In the genomic region with DNA sequence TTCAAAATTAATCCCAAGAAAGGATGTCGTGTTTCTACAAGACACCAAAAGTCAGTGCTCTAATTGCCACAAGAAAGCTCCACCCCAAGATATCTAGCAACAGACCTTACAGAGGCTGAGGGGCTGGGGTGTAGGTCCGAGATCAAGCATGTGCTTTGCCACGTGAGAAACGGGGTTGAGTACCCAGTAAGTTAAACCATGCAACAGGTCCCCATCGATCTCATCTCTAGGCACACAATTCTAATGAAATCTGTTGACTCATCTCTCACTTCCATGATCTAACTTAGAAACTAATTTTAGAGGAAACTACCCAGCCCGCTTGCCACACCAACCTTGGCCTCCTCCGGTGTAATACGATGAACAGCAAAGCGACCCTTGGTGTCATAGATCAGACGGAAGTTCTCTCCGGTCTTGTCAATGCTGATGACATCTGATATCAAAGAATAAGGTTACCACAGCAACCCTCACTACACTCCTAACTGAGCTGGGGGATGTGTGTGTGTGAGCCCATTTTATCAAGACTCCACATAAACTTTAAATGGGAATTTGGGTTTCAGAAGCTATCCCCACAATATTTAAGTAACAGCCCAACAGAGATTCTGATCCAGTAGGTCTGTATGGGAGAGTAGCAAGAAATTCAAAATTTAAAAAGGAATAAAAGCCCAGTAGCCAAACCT, we compare ENCODE assay signal across 8 mouse cellular contexts. TPM values are rescaled to one million over a fixed set of nuclear protein-coding genes. Genes with fewer than 3 reads are reported as not detected.
DNase-seq lines count a peak whose midpoint lies in the region; ATAC-seq and TF ChIP-seq lines count a peak whose summit lies in the region.

No protein-coding gene starts in this region.

- no peak for TF ChIP-seq CTCF in lung, postnatal 0 days (IDR thresholded peaks at IDR 0.05)
- no peak for TF ChIP-seq CTCF in stomach, postnatal 0 days (IDR thresholded peaks at IDR 0.05; ENCODE audit: low read depth)

- H3K36me3 ChIP-seq in lung, postnatal 0 days (ENCODE audit: insufficient read depth, low read length) = no peaks in the 10 kb centered on the region
- peaks cover 33% of the 10 kb centered on the region for H3K36me3 ChIP-seq in forebrain, embryonic 13.5 days (ENCODE audit: poor library complexity, severe bottlenecking)
- H3K36me3 ChIP-seq in liver, embryonic 13.5 days = peaks cover 45% of the 10 kb centered on the region
- no peaks in the 10 kb centered on the region for H3K36me3 ChIP-seq in stomach, postnatal 0 days (ENCODE audit: control insufficient read depth, insufficient read depth, low read length)

- no peak for DNase-seq in lung, postnatal 0 days (ENCODE audit: low spot score)
- no peak for DNase-seq in lung, postnatal 14 days
- no peak for DNase-seq in liver, embryonic 13.5 days
- DNase-seq in stomach, postnatal 0 days (ENCODE audit: low spot score) = no peak
- DNase-seq in urinary bladder, postnatal 36 days (ENCODE audit: low spot score in 2 of 2) = no peak
- DNase-seq in layer of hippocampus, adult 18-20 months (ENCODE audit: low spot score in 2 of 2) = no peak
- DNase-seq in kidney, adult 18-20 months = no peak

- peak overlapping the region; percentile 51; the same call in 1 of the 2 replicates for H3K4me2 ChIP-seq in lung, postnatal 0 days (replicated peaks; ENCODE audit: low read depth, low read length)
- peak overlapping the region; percentile 65 for H3K4me2 ChIP-seq in forebrain, embryonic 13.5 days
- H3K4me2 ChIP-seq in liver, embryonic 13.5 days = peak overlapping the region; percentile 69
- peak overlapping the region; percentile 53 for H3K4me2 ChIP-seq in stomach, postnatal 0 days (replicated peaks; ENCODE audit: low read depth)

- TF ChIP-seq EP300 in lung, postnatal 0 days (IDR thresholded peaks at IDR 0.05) = no peak
- TF ChIP-seq EP300 in stomach, postnatal 0 days (optimal IDR thresholded peaks at IDR 0.05) = no peak

- no peak overlapping the region for H3K27ac ChIP-seq in lung, postnatal 0 days (ENCODE audit: low read length)
- H3K27ac ChIP-seq in forebrain, embryonic 13.5 days = no peak overlapping the region
- H3K27ac ChIP-seq in liver, embryonic 13.5 days = peak overlapping the region; percentile 79
- no peak overlapping the region for H3K27ac ChIP-seq in stomach, postnatal 0 days (replicated peaks)

- no peak overlapping the region; the same call in 1 of the 2 replicates for H3K4me3 ChIP-seq in lung, postnatal 0 days (ENCODE audit: low read depth, low read length)
- peak overlapping the region; percentile 57 for H3K4me3 ChIP-seq in forebrain, embryonic 13.5 days
- peak overlapping the region; percentile 68 for H3K4me3 ChIP-seq in liver, embryonic 13.5 days (replicated peaks)
- H3K4me3 ChIP-seq in stomach, postnatal 0 days (ENCODE audit: low read depth, low read length) = no peak overlapping the region

- ATAC-seq in lung, postnatal 0 days = no peak
- no peak for ATAC-seq in forebrain, embryonic 13.5 days
- no peak for ATAC-seq in liver, embryonic 13.5 days (ENCODE audit: low read depth)
- no peak for ATAC-seq in stomach, postnatal 0 days (ENCODE audit: low FRiP score, low TSS enrichment)

- WGBS in lung, postnatal 0 days = 34% methylated on average over 11 of the region's 11 CpGs
- WGBS in forebrain, embryonic 13.5 days = 51% methylated on average over 11 of the region's 11 CpGs
- 29% methylated on average over 11 of the region's 11 CpGs for WGBS in liver, embryonic 13.5 days (ENCODE audit: insufficient replicate concordance)
- 29% methylated on average over 11 of the region's 11 CpGs for WGBS in stomach, postnatal 0 days

- H3K9ac ChIP-seq in lung, postnatal 0 days (replicated peaks; ENCODE audit: low read depth) = no peak overlapping the region; the same call in 1 of the 2 replicates
- H3K9ac ChIP-seq in forebrain, embryonic 13.5 days = peak overlapping the region; percentile 83
- H3K9ac ChIP-seq in liver, embryonic 13.5 days = peak overlapping the region; percentile 78
- H3K9ac ChIP-seq in stomach, postnatal 0 days (ENCODE audit: low read length) = peak overlapping the region; percentile 13; the same call in 1 of the 2 replicates

- no peaks in the 10 kb centered on the region for H3K9me3 ChIP-seq in lung, postnatal 0 days (ENCODE audit: low read length)
- H3K9me3 ChIP-seq in forebrain, embryonic 13.5 days (replicated peaks) = no peaks in the 10 kb centered on the region
- no peaks in the 10 kb centered on the region for H3K9me3 ChIP-seq in liver, embryonic 13.5 days (replicated peaks)
- H3K9me3 ChIP-seq in stomach, postnatal 0 days (ENCODE audit: control insufficient read depth, low read length) = no peaks in the 10 kb centered on the region

- H3K27me3 ChIP-seq in lung, postnatal 0 days (replicated peaks; ENCODE audit: insufficient read depth, low read length) = no peaks in the 10 kb centered on the region
- no peaks in the 10 kb centered on the region for H3K27me3 ChIP-seq in forebrain, embryonic 13.5 days
- no peaks in the 10 kb centered on the region for H3K27me3 ChIP-seq in liver, embryonic 13.5 days
- H3K27me3 ChIP-seq in stomach, postnatal 0 days (ENCODE audit: control insufficient read depth, insufficient read depth, low read length) = no peaks in the 10 kb centered on the region

- no peaks in the 10 kb centered on the region for H3K4me1 ChIP-seq in lung, postnatal 0 days (ENCODE audit: insufficient read depth, low read depth, low read length)
- peaks cover 15% of the 10 kb centered on the region for H3K4me1 ChIP-seq in forebrain, embryonic 13.5 days
- H3K4me1 ChIP-seq in liver, embryonic 13.5 days (replicated peaks) = peaks cover 12% of the 10 kb centered on the region
- H3K4me1 ChIP-seq in stomach, postnatal 0 days (replicated peaks; ENCODE audit: control insufficient read depth, insufficient read depth) = no peaks in the 10 kb centered on the region

RNA-seq across cellular contexts. Expression of gene Rps4x, which starts 2.0 kb away (rescaled TPM):
- 614 and 632 TPM in 2 replicates for polyA plus RNA-seq in lung, postnatal 0 days (2015; fragmentation: Nextera tagmentation; extraction: Ambion mirVana)
- 577 and 591 TPM in 2 replicates for polyA plus RNA-seq in forebrain, embryonic 13.5 days (2015; fragmentation: Nextera tagmentation; extraction: Ambion mirVana)
- 623 and 645 TPM in 2 replicates for polyA plus RNA-seq in liver, embryonic 13.5 days (2015; fragmentation: Nextera tagmentation; extraction: Ambion mirVana)
- 632 and 636 TPM in 2 replicates for polyA plus RNA-seq in stomach, postnatal 0 days (2015; fragmentation: Nextera tagmentation; extraction: Ambion mirVana)
- 100 to 1,000 TPM; 433 to 518 TPM for total RNA-seq in layer of hippocampus, adult 18-20 months (2021)

RNA-seq across cellular contexts. Expression of gene Ercc6l, which starts 30.3 kb away (rescaled TPM):
- polyA plus RNA-seq in lung, postnatal 0 days (2015; fragmentation: Nextera tagmentation; extraction: Ambion mirVana) = 0.87 and 1.1 TPM in 2 replicates
- 9.8 and 9.9 TPM in 2 replicates for polyA plus RNA-seq in forebrain, embryonic 13.5 days (2015; fragmentation: Nextera tagmentation; extraction: Ambion mirVana)
- 11.9 and 16.2 TPM in 2 replicates for polyA plus RNA-seq in liver, embryonic 13.5 days (2015; fragmentation: Nextera tagmentation; extraction: Ambion mirVana)
- polyA plus RNA-seq in stomach, postnatal 0 days (2015; fragmentation: Nextera tagmentation; extraction: Ambion mirVana) = 1.5 and 1.9 TPM in 2 replicates
- under 1 TPM; 0.10 to 0.12 TPM for total RNA-seq in layer of hippocampus, adult 18-20 months (2021)

Comparison
In these comparisons a context has a peak if more than half of its experiments do, and no peak if none do; other contexts are left out.
1. H3K4me3 ChIP-seq: peak in forebrain, embryonic 13.5 days (single experiment) and liver, embryonic 13.5 days (single experiment); none in lung, postnatal 0 days (single experiment) and stomach, postnatal 0 days (single experiment).
2. Peak in every context shown above with its lines, with median percentiles within 50 percentile points of each other: H3K4me2 ChIP-seq.